Mouse (Mus musculus): Measurements from ENCODE around the gene Ccdc32. TPM values are rescaled to one million over a fixed set of nuclear protein-coding genes. Genes with fewer than 3 reads are reported as not detected.

Gene Ccdc32
- total RNA-seq (2021), result 10 to 100 TPM; 46.1 to 49.7 TPM
- long read RNA-seq, experiment 1, transcript Ccdc32-201 (4 exons, 1,870 nt), result major isoform, 24 of 56 reads
- long read RNA-seq, experiment 1, partial matches to known transcripts, result 2 of 56 reads
- long read RNA-seq, experiment 1, other reads (novel, unspliced or antisense), result 29 of 56 reads
- long read RNA-seq, experiment 2, transcript Ccdc32-201 (4 exons, 1,870 nt), result major isoform, 19 of 39 reads
- long read RNA-seq, experiment 2, partial matches to known transcripts, result 1 of 39 reads
- long read RNA-seq, experiment 2, other reads (novel, unspliced or antisense), result 19 of 39 reads

- peak within 1 kb of the TSS; percentile 70 for H3K4me3 ChIP-seq
- intact Hi-C loops (cut with DNase I), result no loop called here
- peak; percentile 90 to 92 for DNase-seq (ENCODE audit: extremely low spot score in 1 of 2, low spot score in 2 of 2)
- H3K27ac ChIP-seq, result peak within 1 kb of the TSS; percentile 82
- TF ChIP-seq CTCF (IDR thresholded peaks at IDR 0.05), result no peak
Observed at GRCm38 (mm10) chr2:119028941-119029551, at the start of gene Ccdc32. Ccdc32 (minus strand) TSS chr2:119029393.

GRCm38 (mm10) chr2:119072397-119072796 is 43.2 kb upstream of the Ccdc32 start:
- Histone ChIP-seq H3K4me3 (no peak overlapping the region), H3K27ac (no peak overlapping the region)
- DNase-seq (ENCODE audit: extremely low spot score in 1 of 2, low spot score in 2 of 2), result no peak
- intact Hi-C loops (cut with DNase I), result no loop called here
- no peak for TF ChIP-seq CTCF (IDR thresholded peaks at IDR 0.05)

DNA sequence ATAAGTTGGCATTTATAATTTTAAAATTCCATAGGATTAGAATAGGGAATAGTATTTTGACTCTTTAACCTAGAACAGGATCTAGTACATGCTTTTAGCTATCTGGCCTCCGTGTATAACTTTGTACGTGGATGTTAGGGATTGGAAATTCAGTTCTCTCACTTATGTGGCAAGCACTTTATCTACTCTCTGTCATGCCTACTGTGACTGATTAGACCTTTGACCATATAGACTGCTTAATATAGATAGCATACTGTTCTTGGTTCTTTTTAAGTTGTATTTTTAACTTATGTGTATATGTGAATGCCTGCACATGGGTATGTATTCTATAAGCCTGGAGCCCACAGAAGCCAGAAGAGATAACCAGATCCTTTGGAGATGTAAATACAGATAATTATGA is 30.9 kb upstream of the Ccdc32 start:
- DNase-seq (ENCODE audit: extremely low spot score in 1 of 2, low spot score in 2 of 2), result no peak
- H3K4me3 ChIP-seq, result no peak overlapping the region
- H3K27ac ChIP-seq, result no peak overlapping the region
- no peak for TF ChIP-seq CTCF (IDR thresholded peaks at IDR 0.05)
- intact Hi-C loops (cut with DNase I), result no loop called here

DNA sequence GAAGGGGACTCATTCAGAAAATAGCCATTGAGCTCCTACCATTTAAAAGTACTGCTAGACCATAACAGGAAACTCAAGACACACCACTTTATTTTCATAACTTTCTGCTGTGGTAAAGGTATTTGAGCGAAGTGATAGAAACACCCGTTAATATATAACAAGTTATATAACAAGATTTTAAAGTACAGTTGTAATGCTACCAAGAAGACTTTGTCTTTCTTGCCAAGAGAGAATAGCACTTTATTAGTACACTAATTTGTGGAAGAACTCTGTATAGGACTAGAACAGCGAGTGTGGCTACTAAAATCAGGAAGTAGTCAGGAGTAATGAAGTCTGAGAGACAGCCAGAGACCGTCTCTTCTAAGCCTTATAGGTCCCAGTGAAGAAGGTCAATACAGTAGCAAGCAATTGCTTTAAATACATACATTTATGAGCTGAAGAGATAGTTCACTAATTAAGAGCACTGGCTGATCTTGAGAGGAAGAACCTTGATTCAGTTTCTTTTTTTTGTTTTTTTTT is 21.0 kb upstream of the Ccdc32 start:
- intact Hi-C loops (cut with DNase I), result no loop called here
- no peak overlapping the region for H3K27ac ChIP-seq
- DNase-seq (ENCODE audit: extremely low spot score in 1 of 2, low spot score in 2 of 2), result no peak
- no peak overlapping the region for H3K4me3 ChIP-seq
- no peak for TF ChIP-seq CTCF (IDR thresholded peaks at IDR 0.05)

DNA sequence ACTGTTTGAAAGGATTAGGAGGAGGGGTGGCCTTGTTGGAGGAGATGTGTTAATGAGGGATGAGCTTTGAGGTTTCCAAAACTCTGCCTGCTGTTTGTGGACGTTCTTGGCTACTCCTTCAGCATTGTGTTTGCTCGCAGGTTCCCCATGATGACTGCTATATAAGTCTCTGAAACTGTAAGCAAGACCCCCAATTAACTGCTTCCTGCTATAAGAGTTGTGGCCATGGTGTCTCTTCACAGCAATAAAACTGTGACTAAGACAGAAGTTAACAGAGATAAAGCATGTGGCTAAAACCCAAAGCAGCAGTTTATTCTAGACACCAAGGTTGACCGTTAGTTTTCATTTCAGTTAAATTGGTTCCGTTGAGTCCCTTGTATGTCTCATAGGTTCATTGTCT is 18.7 kb upstream of the Ccdc32 start:
- intact Hi-C loops (cut with DNase I), result loop anchor here (5.0 kb wide), 1 partner anchor 64 kb away; the partner anchor contains the start of gene Rad51
- H3K4me3 ChIP-seq, result no peak overlapping the region; the same call in none of the 2 replicates
- no peak for TF ChIP-seq CTCF (IDR thresholded peaks at IDR 0.05)
- no peak overlapping the region for H3K27ac ChIP-seq
- no peak for DNase-seq (ENCODE audit: extremely low spot score in 1 of 2, low spot score in 2 of 2)

DNA sequence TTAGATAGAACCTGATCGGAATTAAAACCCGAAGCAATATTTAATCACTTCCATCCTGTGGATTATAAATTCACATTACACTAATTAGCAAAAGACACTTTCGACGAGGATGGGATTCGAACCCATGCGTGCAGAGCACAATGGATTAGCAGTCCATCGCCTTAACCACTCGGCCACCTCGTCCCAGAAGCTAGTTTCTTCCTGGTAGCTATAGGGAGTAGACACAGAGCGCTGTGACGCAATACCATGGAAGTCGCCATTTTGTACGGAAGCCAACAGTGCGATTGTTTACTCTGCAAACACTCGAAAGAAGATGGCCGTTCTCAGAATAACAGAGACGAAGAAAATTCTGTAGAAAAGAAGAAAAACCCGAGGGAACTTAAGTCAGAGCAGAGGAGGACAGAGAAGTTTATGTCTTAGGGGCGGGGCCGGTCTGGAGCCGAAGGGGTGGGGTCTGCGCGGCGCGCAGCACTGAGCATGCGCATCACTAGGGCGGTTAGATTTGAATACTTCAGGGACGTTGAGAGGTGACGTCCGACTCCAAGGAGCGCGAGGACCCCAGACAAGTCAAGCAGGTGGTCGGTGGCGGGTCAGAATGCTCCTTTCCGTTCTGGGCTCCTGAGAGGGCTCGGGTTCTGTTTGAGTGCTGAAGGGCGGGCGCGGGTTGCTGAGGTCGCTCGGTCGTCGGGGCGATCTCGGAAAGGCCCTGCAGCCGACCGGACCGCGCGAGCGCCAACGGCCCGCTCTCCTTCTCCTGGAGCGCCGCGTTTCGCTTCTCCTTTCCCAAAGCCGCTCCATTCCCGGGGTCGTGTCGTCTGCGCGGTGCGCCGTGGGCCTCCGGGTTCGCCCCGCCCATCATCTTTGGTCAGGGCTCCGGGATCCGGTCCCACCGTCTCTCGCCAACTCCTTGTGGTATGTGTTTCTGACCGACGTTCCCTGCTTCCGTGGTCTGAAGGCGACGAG is 17.7 kb upstream of the Ccdc32 start, which contains the start of gene Knl1:
Gene Knl1, plus strand, starts transcription at position 471 of the 963 bp plus-strand sequence.
- intact Hi-C loops (cut with DNase I), result loop anchor here (5.0 kb wide), 1 partner anchor 65 kb away; the partner anchor contains the start of gene Rad51
- Histone ChIP-seq H3K4me3 (peak within 1 kb of the TSS; percentile 89), H3K27ac (peak within 1 kb of the TSS; percentile 91)
- peak; percentile 94 to 98 for DNase-seq (ENCODE audit: extremely low spot score in 1 of 2, low spot score in 2 of 2)
- no peak; the same call in 1 of the 2 replicates for TF ChIP-seq CTCF (IDR thresholded peaks at IDR 0.05)

GRCm38 (mm10) chr2:119045163-119045562 is 16.0 kb upstream of the Ccdc32 start:
- no peak overlapping the region for H3K27ac ChIP-seq
- no peak for TF ChIP-seq CTCF (IDR thresholded peaks at IDR 0.05)
- no peak overlapping the region for H3K4me3 ChIP-seq
- DNase-seq (ENCODE audit: extremely low spot score in 1 of 2, low spot score in 2 of 2), result no peak
- intact Hi-C loops (cut with DNase I), result loop anchor here (5.0 kb wide), 1 partner anchor 67 kb away; the partner anchor contains the start of gene Rad51

DNA sequence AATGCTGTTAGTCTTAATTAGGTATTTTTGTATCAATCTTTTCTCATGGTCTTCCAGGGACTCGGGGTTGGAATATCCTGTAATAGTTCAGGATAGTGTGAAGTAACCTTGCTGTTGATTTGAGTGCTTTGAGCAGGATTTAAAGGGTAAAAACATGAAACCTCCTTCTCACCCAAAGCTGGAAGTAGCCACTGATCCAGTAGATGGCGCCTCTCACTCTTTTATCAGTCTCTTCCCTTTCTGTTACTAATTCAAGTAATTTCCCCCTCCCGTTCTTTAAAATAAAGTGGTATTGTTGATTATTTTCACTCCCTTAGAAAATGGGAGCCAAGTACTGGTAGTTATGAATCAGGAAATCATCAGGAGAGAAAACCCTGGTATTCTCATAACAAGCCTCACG is 11.7 kb upstream of the Ccdc32 start:
- intact Hi-C loops (cut with DNase I), result loop anchor here (1.0 kb wide), 1 partner anchor 148 kb away; no protein-coding TSS in a partner anchor
- no peak overlapping the region for H3K27ac ChIP-seq
- TF ChIP-seq CTCF (IDR thresholded peaks at IDR 0.05), result peak; percentile 70
- H3K4me3 ChIP-seq, result no peak overlapping the region
- DNase-seq (ENCODE audit: extremely low spot score in 1 of 2, low spot score in 2 of 2), result no peak

DNA sequence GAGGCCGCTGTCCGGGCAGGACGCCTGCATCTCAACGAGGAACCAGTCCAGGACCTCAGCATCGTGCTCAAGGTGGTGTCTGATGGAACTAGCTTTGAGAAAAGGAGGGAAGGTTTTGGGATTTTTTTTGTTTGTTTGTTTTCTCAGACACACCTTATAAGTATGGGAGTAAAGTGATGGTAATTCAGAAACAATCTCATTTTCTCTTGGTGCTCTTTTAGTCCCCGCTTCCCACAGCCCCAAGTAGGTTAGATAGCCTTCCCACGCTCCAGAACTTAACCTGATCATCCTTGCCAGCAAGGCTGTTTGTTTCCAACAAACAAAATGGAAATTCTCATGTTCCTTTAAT is 6.2 kb upstream of the Ccdc32 start:
- Histone ChIP-seq H3K27ac (peak overlapping the region; percentile 80), H3K4me3 (peak overlapping the region; percentile 61)
- DNase-seq (ENCODE audit: extremely low spot score in 1 of 2, low spot score in 2 of 2), result no peak
- no peak for TF ChIP-seq CTCF (IDR thresholded peaks at IDR 0.05)
- intact Hi-C loops (cut with DNase I), result no loop called here

GRCm38 (mm10) chr2:119034656-119035396 is 5.6 kb upstream of the Ccdc32 start, which contains the start of gene Rpusd2:
Rpusd2 (plus strand) TSS chr2:119034790.
- H3K4me3 ChIP-seq, result peak within 1 kb of the TSS; percentile 61

More at GRCm38 (mm10) chr2:119034656-119035396, 5.6 kb upstream of the Ccdc32 start, which contains the start of gene Rpusd2:
- TF ChIP-seq CTCF (IDR thresholded peaks at IDR 0.05), result no peak; the same call in 1 of the 2 replicates
- intact Hi-C loops (cut with DNase I), result loop anchor here (5.0 kb wide), 2 partner anchors 133 to 252 kb away; partner anchors contain the start of genes Bahd1 and Vps18
- H3K27ac ChIP-seq, result peak within 1 kb of the TSS; percentile 80
- DNase-seq (ENCODE audit: extremely low spot score in 1 of 2, low spot score in 2 of 2), result peak; percentile 92

All from left cerebral cortex, adult 2 months (tissue).